Mouse (Mus musculus) intestine, postnatal 0 days (tissue): ENCODE measurements around the gene Zdhhc5. TPM values are rescaled to one million over a fixed set of nuclear protein-coding genes. Genes with fewer than 3 reads are reported as not detected.
A peak's percentile ranks its signal among the peaks of the same experiment; 100 is the strongest.

ENCODE experiments used
- ATAC-seq: fragments of 200-750 bp; cut with Nextera tagmentation; 2 replicates; pipeline ENCODE4 v1.8.0; 2017; ENCODE audit warnings: mild to moderate bottlenecking, moderate TSS enrichment, moderate library complexity
- H3K27ac ChIP-seq: fragments of 300-500 bp; sonication (generic); 2 replicates; pipeline ENCODE4 v1.5.1; 2014; ENCODE audit warnings: mild to moderate bottlenecking, low read depth, low read length, moderate library complexity
- H3K27me3 ChIP-seq: fragments of 300-500 bp; sonication (generic); replicated peaks from 2 replicates; pipeline ENCODE4 v1.6.1; 2014; ENCODE audit warnings: low read length, mixed read lengths; ENCODE audit not compliant: control insufficient read depth, insufficient read depth
- H3K36me3 ChIP-seq: fragments of 300-500 bp; sonication (generic); 2 replicates; pipeline ENCODE4 v1.6.1; 2014; ENCODE audit warnings: mild to moderate bottlenecking, moderate library complexity; ENCODE audit not compliant: control insufficient read depth, insufficient read depth
- H3K4me1 ChIP-seq: fragments of 300-500 bp; sonication (generic); replicated peaks from 2 replicates; pipeline ENCODE4 v1.6.1; 2014; ENCODE audit warnings: antibody characterized with exemption, low read length, mixed read lengths; ENCODE audit not compliant: control insufficient read depth, insufficient read depth
- H3K4me2 ChIP-seq: fragments of 300-500 bp; sonication (generic); replicated peaks from 2 replicates; pipeline ENCODE4 v1.6.1; 2014; ENCODE audit warnings: low read depth, mild to moderate bottlenecking, moderate library complexity
- H3K4me3 ChIP-seq: fragments of 300-500 bp; sonication (generic); 2 replicates; pipeline ENCODE4 v1.5.1; 2014; ENCODE audit warnings: low read depth, low read length
- H3K9ac ChIP-seq: fragments of 300-500 bp; sonication (generic); 2 replicates; pipeline ENCODE4 v1.6.1; 2014; ENCODE audit warnings: mild to moderate bottlenecking, low read depth, low read length
- H3K9me3 ChIP-seq: fragments of 300-500 bp; sonication (generic); 2 replicates; pipeline ENCODE4 v1.6.1; 2016; ENCODE audit warnings: mixed run types; ENCODE audit not compliant: control insufficient read depth
- CTCF ChIP-seq: sonication (generic); IDR thresholded peaks from 2 replicates; pipeline ENCODE4 v1.5.1; 2016; ENCODE audit warnings: low read depth, mild to moderate bottlenecking, control low read depth, antibody characterized with exemption, moderate library complexity
- WGBS: fragments of 180-500 bp; shearing (Covaris S2); extraction: QIAGEN DNeasy Blood & Tissue Kit; methylation state at CpG from one replicate; pipeline ENCODE4 v1.1.7; 2014; 5-methylcytosine and 5-hydroxymethylcytosine counted together
- polyA plus RNA-seq: library from polyadenylated mRNA; unstranded; fragments of >200 nt; fragmentation: Nextera tagmentation; extraction: Ambion mirVana; gene quantifications from 2 replicates; pipeline ENCODE4 v1.2.1, GENCODE M21; 2015

The Zdhhc5 gene
- polyA plus RNA-seq, 1 experiment from 2014 or later: 27.6 TPM

- no peaks in the 10 kb centered on the region for H3K36me3 ChIP-seq
- H3K4me2 ChIP-seq: peak overlapping the region; percentile 92
- peak overlapping the region; percentile 63 for H3K9ac ChIP-seq
- H3K27ac ChIP-seq: peak overlapping the region; percentile 90
- TF ChIP-seq CTCF: no peak
- no peaks in the 10 kb centered on the region; the same call in 1 of the 2 replicates for H3K27me3 ChIP-seq
- 5% methylated on average over 24 of the region's 26 CpGs for WGBS
- H3K4me1 ChIP-seq: peaks cover 14% of the 10 kb centered on the region
- no peak for ATAC-seq
- peak overlapping the region; percentile 79 for H3K4me3 ChIP-seq
- no peaks in the 10 kb centered on the region for H3K9me3 ChIP-seq
Observed at GRCm38 (mm10) chr2:84742451-84743283, 27.7 kb upstream of the Zdhhc5 start.

GRCm38 (mm10) chr2:84741841-84742450 is 27.0 kb upstream of the Zdhhc5 start:
- ATAC-seq: no peak
- 24% methylated on average over 5 of the region's 5 CpGs for WGBS
- H3K27me3 ChIP-seq: peaks cover 5% of the 10 kb centered on the region; the same call in 1 of the 2 replicates
- peak overlapping the region; percentile 63; the same call in 1 of the 2 replicates for H3K9ac ChIP-seq
- peak overlapping the region; percentile 79 for H3K4me3 ChIP-seq
- 0 out of 2 replicates have a peak overlapping the region, but pooled peaks have one; percentile 90 for H3K27ac ChIP-seq
- no peaks in the 10 kb centered on the region for H3K36me3 ChIP-seq
- 0 out of 2 replicates have a peak, but pooled peaks have one; percentile 1 for TF ChIP-seq CTCF
- H3K4me1 ChIP-seq: peaks cover 14% of the 10 kb centered on the region
- no peaks in the 10 kb centered on the region for H3K9me3 ChIP-seq
- peak overlapping the region; percentile 92 for H3K4me2 ChIP-seq

- peak; percentile 65 for TF ChIP-seq CTCF
- Histone ChIP-seq H3K9me3 (no peaks in the 10 kb centered on the region), H3K4me2 (no peak overlapping the region), H3K27me3 (peaks cover 11% of the 10 kb centered on the region; the same call in 1 of the 2 replicates), H3K36me3 (no peaks in the 10 kb centered on the region), H3K9ac (no peak overlapping the region), H3K4me1 (peaks cover 17% of the 10 kb centered on the region), H3K4me3 (no peak overlapping the region), H3K27ac (no peak overlapping the region)
- 81% methylated on average over 15 of the region's 15 CpGs for WGBS
- ATAC-seq: no peak
Observed at GRCm38 (mm10) chr2:84740608-84741333, 25.8 kb upstream of the Zdhhc5 start.

- H3K9ac ChIP-seq: no peak overlapping the region
- H3K4me3 ChIP-seq: peak overlapping the region; percentile 18
- no peaks in the 10 kb centered on the region for H3K9me3 ChIP-seq
- peaks cover 17% of the 10 kb centered on the region for H3K4me1 ChIP-seq
- peak; percentile 73 for ATAC-seq
- H3K4me2 ChIP-seq: peak overlapping the region; percentile 59
- H3K27me3 ChIP-seq: peaks cover 24% of the 10 kb centered on the region
- under 1% methylated on average over 12 of the region's 12 CpGs for WGBS
- peak; percentile 86 for TF ChIP-seq CTCF
- H3K36me3 ChIP-seq: no peaks in the 10 kb centered on the region
- no peak overlapping the region for H3K27ac ChIP-seq
Observed at GRCm38 (mm10) chr2:84738271-84738911, 23.4 kb upstream of the Zdhhc5 start.

- H3K27ac ChIP-seq: peak overlapping the region; percentile 41; the same call in 1 of the 2 replicates
- no peak overlapping the region for H3K9ac ChIP-seq
Observed at GRCm38 (mm10) chr2:84737451-84737925, 22.5 kb upstream of the Zdhhc5 start.

More at GRCm38 (mm10) chr2:84737451-84737925, 22.5 kb upstream of the Zdhhc5 start:
- Histone ChIP-seq H3K4me3 (no peak overlapping the region), H3K27me3 (peaks cover 24% of the 10 kb centered on the region), H3K4me2 (peak overlapping the region; percentile 24; the same call in 1 of the 2 replicates), H3K9me3 (no peaks in the 10 kb centered on the region), H3K4me1 (peaks cover 15% of the 10 kb centered on the region), H3K36me3 (no peaks in the 10 kb centered on the region)
- peak; percentile 58 for TF ChIP-seq CTCF
- no peak for ATAC-seq
- 9% methylated on average over 8 of the region's 8 CpGs for WGBS
